Mouse (Mus musculus): ENCODE results near the gene Mageb1. TPM values are rescaled to one million over a fixed set of nuclear protein-coding genes. Genes with fewer than 3 reads are reported as not detected.
"Not testable (repeated sequence)": the region's sequence is repeated elsewhere in the genome, so short reads cannot be mapped to it uniquely, and the experiment has no call there.

The Mageb1 gene
- not detected in 2 replicates for polyA plus RNA-seq (2015; fragmentation: Nextera tagmentation; extraction: Ambion mirVana)

- WGBS, result 21% methylated on average over 1 of the region's 1 CpGs
- not testable (repeated sequence) for H3K9ac ChIP-seq (ENCODE audit: low read length)
Observed at GRCm38 (mm10) chrX:92016233-92016632, at the start of gene Mageb1. Gene Mageb1, minus strand, starts transcription at chrX:92016333.

More at GRCm38 (mm10) chrX:92016233-92016632, at the start of gene Mageb1:
- not testable (repeated sequence) for H3K9me3 ChIP-seq (ENCODE audit: control insufficient read depth, low read length); H3K4me1 ChIP-seq (replicated peaks; ENCODE audit: control insufficient read depth, insufficient read depth); DNase-seq (ENCODE audit: low spot score); H3K36me3 ChIP-seq (ENCODE audit: control insufficient read depth, insufficient read depth, low read length); H3K4me2 ChIP-seq (replicated peaks; ENCODE audit: low read depth); H3K27me3 ChIP-seq (ENCODE audit: control insufficient read depth, insufficient read depth, low read length); ATAC-seq (ENCODE audit: low FRiP score, low TSS enrichment); H3K27ac ChIP-seq (replicated peaks); H3K4me3 ChIP-seq (ENCODE audit: low read depth, low read length)

Other genes starting within 250 kb of the Mageb1 start
- gene Mageb5, start 233.3 kb downstream of the Mageb1 start, polyA plus RNA-seq (2015; fragmentation: Nextera tagmentation; extraction: Ambion mirVana), result not detected in 2 replicates

Measured in stomach, postnatal 0 days (tissue).